Mouse (Mus musculus): ENCODE data around the gene Bicd2.

- TF ChIP-seq CTCF (IDR thresholded peaks at IDR 0.05; ENCODE audit: low read depth, low read length) (no peak), POLR2A (IDR thresholded peaks at IDR 0.05; ENCODE audit: extremely low read depth, insufficient read depth, low read length) (no peak)
Observed at GRCm38 (mm10) chr13:49428042-49428675, 86.8 kb downstream of the Bicd2 start.

Data from liver, adult 2 months (tissue).